Mouse (Mus musculus) kidney, adult 9 months (tissue): ENCODE measurements around the gene Hist1h1t.
"Not testable (repeated sequence)": the region's sequence is repeated elsewhere in the genome, so short reads cannot be mapped to it uniquely, and the experiment has no call there.

ENCODE experiments used
- DNase-seq: peaks from one replicate; pipeline ENCODE4 v3.0.0; 2022

Gene Hist1h1t

GRCm38 (mm10) chr13:23700786-23701520, 5.3 kb downstream of the Hist1h1t start:
- peak; percentile 91 for DNase-seq

GRCm38 (mm10) chr13:23702220-23702619, 6.6 kb downstream of the Hist1h1t start:
- no peak for DNase-seq

- not testable (repeated sequence) for DNase-seq
Measured at GRCm38 (mm10) chr13:23702801-23703200, 7.2 kb downstream of the Hist1h1t start.

- no peak for DNase-seq
Measured at GRCm38 (mm10) chr13:23705751-23706356, 10.2 kb downstream of the Hist1h1t start.

GRCm38 (mm10) chr13:23706771-23707170, 11.2 kb downstream of the Hist1h1t start:
- DNase-seq = no peak

GRCm38 (mm10) chr13:23708041-23708440, 12.4 kb downstream of the Hist1h1t start:
- DNase-seq = no peak

- no peak for DNase-seq
Measured at GRCm38 (mm10) chr13:23708654-23709053, 13.0 kb downstream of the Hist1h1t start.

GRCm38 (mm10) chr13:23709714-23710373, 14.2 kb downstream of the Hist1h1t start:
- peak; percentile 35 for DNase-seq

- peak; percentile 53 for DNase-seq
Measured at GRCm38 (mm10) chr13:23710374-23711089, 14.9 kb downstream of the Hist1h1t start, which contains the start of gene Hfe. Gene Hfe (minus strand): TSS chr13:23710854.

- no peak for DNase-seq
Measured at GRCm38 (mm10) chr13:23716261-23717042, 20.8 kb downstream of the Hist1h1t start.

- no peak for DNase-seq
Measured at GRCm38 (mm10) chr13:23717176-23717575, 21.6 kb downstream of the Hist1h1t start.

GRCm38 (mm10) chr13:23717593-23718245, 22.1 kb downstream of the Hist1h1t start:
- not testable (repeated sequence) for DNase-seq

GRCm38 (mm10) chr13:23724239-23724638, 28.6 kb downstream of the Hist1h1t start:
- no peak for DNase-seq

GRCm38 (mm10) chr13:23725213-23725612, 29.6 kb downstream of the Hist1h1t start:
- no peak for DNase-seq

GRCm38 (mm10) chr13:23728472-23729191, 33.0 kb downstream of the Hist1h1t start:
- DNase-seq = no peak

GRCm38 (mm10) chr13:23729192-23729525, 33.5 kb downstream of the Hist1h1t start:
- DNase-seq = no peak

- no peak for DNase-seq
Measured at GRCm38 (mm10) chr13:23729706-23730105, 34.1 kb downstream of the Hist1h1t start.

GRCm38 (mm10) chr13:23730479-23730878, 34.9 kb downstream of the Hist1h1t start:
- peak; percentile 91 for DNase-seq

- DNase-seq = peak; percentile 65
Measured at GRCm38 (mm10) chr13:23732156-23732804, 36.7 kb downstream of the Hist1h1t start.

GRCm38 (mm10) chr13:23737091-23737490, 41.5 kb downstream of the Hist1h1t start:
- no peak for DNase-seq

GRCm38 (mm10) chr13:23738041-23738440, 42.4 kb downstream of the Hist1h1t start:
- DNase-seq = no peak
